In the genomic region with DNA sequence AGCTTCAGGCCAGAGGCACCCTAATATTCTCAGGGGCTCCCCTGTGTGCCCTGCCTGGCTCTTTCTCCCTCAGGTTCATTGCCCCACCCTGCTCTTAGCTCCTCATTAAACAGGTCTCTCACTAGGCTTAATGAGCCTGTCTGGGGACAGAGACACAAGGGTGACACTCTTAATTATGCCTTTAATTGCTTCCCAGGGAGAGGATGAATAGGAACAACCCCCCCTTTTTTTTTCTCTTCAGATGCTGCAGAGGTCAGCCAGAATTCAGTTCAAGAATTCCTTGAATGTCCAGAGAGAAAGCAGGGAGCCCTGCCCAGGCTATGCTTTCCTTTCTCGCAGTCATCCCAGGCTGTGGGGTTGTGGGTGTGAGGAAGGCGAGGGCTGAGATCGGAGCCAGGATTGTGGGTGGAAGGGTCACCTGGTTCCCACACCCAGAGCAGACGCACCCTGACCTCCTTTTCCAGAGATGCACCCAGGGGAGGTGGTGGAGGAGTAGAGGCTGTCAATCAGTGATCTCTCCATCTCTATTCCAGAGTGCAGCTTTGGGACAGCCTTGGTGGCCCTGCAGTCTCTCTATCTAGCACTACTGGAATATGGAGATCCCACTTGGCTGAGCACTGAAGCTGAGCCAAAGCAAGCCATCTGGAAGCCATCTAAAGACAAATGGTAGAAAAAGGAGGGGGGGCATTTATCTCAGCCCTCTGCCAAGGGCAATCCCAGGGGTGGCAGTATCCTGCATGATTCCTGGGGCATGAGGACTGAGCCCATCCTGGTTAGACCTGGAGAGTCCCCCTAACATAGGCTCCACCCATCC, we compare ENCODE assay signal across 9 mouse cellular contexts. TPM values are rescaled to one million over a fixed set of nuclear protein-coding genes. Genes with fewer than 3 reads are reported as not detected.
DNase-seq lines count a peak whose midpoint lies in the region; ATAC-seq and TF ChIP-seq lines count a peak whose summit lies in the region.
"Had no signal": no experiment of that assay in that cellular context is flagged by ENCODE, and none has a peak within 500 bp of the region (broad histone marks: within the 10 kb centered on the region; RNA-seq: fewer than 3 reads in every experiment).

No protein-coding gene starts in this region.

- 13% methylated on average over 4 of the region's 4 CpGs for WGBS in liver, adult 2 months
- WGBS in forebrain, embryonic 14.5 days, result 55% methylated on average over 4 of the region's 4 CpGs
- whole genome bisulfite sequencing in hindbrain, embryonic 15.5 days, result 54% methylated on average over 4 of the region's 4 CpGs
- 93% methylated on average over 4 of the region's 4 CpGs for WGBS in liver, embryonic 11.5 days

- peaks cover 42% of the 10 kb centered on the region for H3K4me1 ChIP-seq in liver, adult 2 months (ENCODE audit: control insufficient read depth, insufficient read depth, low read length)
- peaks cover 16% of the 10 kb centered on the region for H3K4me1 ChIP-seq in forebrain, embryonic 14.5 days (ENCODE audit: control insufficient read depth, insufficient read depth, low read length)
- H3K4me1 ChIP-seq in hindbrain, embryonic 15.5 days (replicated peaks), result peaks cover 36% of the 10 kb centered on the region
- peaks cover 5% of the 10 kb centered on the region; the same call in 1 of the 2 replicates for H3K4me1 ChIP-seq in liver, embryonic 11.5 days (replicated peaks; ENCODE audit: control insufficient read depth, insufficient read depth, low read length)

- H3K4me2 ChIP-seq in forebrain, embryonic 14.5 days (ENCODE audit: low read length), result no peak overlapping the region
- no peak overlapping the region for H3K4me2 ChIP-seq in hindbrain, embryonic 15.5 days
- no peak overlapping the region for H3K4me2 ChIP-seq in liver, embryonic 11.5 days
- H3K4me2 ChIP-seq: neural tube, embryonic 12.5 days had no signal

- peaks cover 7% of the 10 kb centered on the region; the same call in 1 of the 2 replicates for H3K36me3 ChIP-seq in liver, adult 2 months (ENCODE audit: control insufficient read depth, insufficient read depth, low read length)
- peaks cover 38% of the 10 kb centered on the region for H3K36me3 ChIP-seq in forebrain, embryonic 14.5 days (ENCODE audit: control insufficient read depth, insufficient read depth, low read length)
- peaks cover 30% of the 10 kb centered on the region for H3K36me3 ChIP-seq in hindbrain, embryonic 15.5 days
- H3K36me3 ChIP-seq in liver, embryonic 11.5 days (ENCODE audit: control insufficient read depth, insufficient read depth, low read length), result peaks cover 29% of the 10 kb centered on the region

- H3K4me3 ChIP-seq in liver, adult 2 months (ENCODE audit: insufficient read depth, low read depth, low read length), result no peak overlapping the region
- no peak overlapping the region for H3K4me3 ChIP-seq in forebrain, embryonic 14.5 days (ENCODE audit: low read depth, low read length)
- H3K4me3 ChIP-seq in hindbrain, embryonic 15.5 days, result no peak overlapping the region
- no peak overlapping the region for H3K4me3 ChIP-seq in liver, embryonic 11.5 days (ENCODE audit: low read depth, low read length)
- H3K4me3 ChIP-seq: neural tube, embryonic 12.5 days had no signal

- ATAC-seq in forebrain, embryonic 14.5 days, result peak; percentile 56; the same call in 1 of the 2 replicates
- peak; percentile 57; the same call in 1 of the 2 replicates for ATAC-seq in hindbrain, embryonic 15.5 days (ENCODE audit: low FRiP score, low read depth)
- ATAC-seq in liver, embryonic 11.5 days (replicated peaks; ENCODE audit: low FRiP score), result no peak

- TF ChIP-seq CTCF in liver, adult 2 months (IDR thresholded peaks at IDR 0.05; ENCODE audit: low read depth, low read length), result no peak

- peaks cover 15% of the 10 kb centered on the region; the same call in 1 of the 2 replicates for H3K79me2 ChIP-seq in liver, adult 2 months (ENCODE audit: control insufficient read depth, insufficient read depth, low read length)

- TF ChIP-seq POLR2A in liver, adult 2 months (IDR thresholded peaks at IDR 0.05; ENCODE audit: extremely low read depth, insufficient read depth, low read length), result no peak

- no peaks in the 10 kb centered on the region for H3K27me3 ChIP-seq in liver, adult 2 months (ENCODE audit: control insufficient read depth, insufficient read depth, low read length)
- H3K27me3 ChIP-seq in forebrain, embryonic 14.5 days (replicated peaks; ENCODE audit: control insufficient read depth, insufficient read depth, low read length), result no peaks in the 10 kb centered on the region
- no peaks in the 10 kb centered on the region for H3K27me3 ChIP-seq in hindbrain, embryonic 15.5 days
- H3K27me3 ChIP-seq in liver, embryonic 11.5 days (replicated peaks; ENCODE audit: control insufficient read depth, insufficient read depth, low read length), result no peaks in the 10 kb centered on the region
- H3K27me3 ChIP-seq: neural tube, embryonic 12.5 days had no signal

- peak overlapping the region; percentile 11; the same call in 1 of the 2 replicates for H3K27ac ChIP-seq in liver, adult 2 months (replicated peaks; ENCODE audit: insufficient read depth, low read depth, low read length)
- H3K27ac ChIP-seq in forebrain, embryonic 14.5 days (ENCODE audit: low read depth, low read length), result peak overlapping the region; percentile 58; the same call in 1 of the 2 replicates
- 0 out of 2 replicates have a peak overlapping the region, but pooled peaks have one; percentile 7 for H3K27ac ChIP-seq in hindbrain, embryonic 15.5 days (replicated peaks)
- no peak overlapping the region for H3K27ac ChIP-seq in liver, embryonic 11.5 days (ENCODE audit: low read depth, low read length)
- H3K27ac ChIP-seq: neural tube, embryonic 12.5 days had no signal

- no peak overlapping the region for H3K9ac ChIP-seq in liver, adult 2 months (ENCODE audit: low read depth, low read length)
- H3K9ac ChIP-seq in forebrain, embryonic 14.5 days (ENCODE audit: low read length), result no peak overlapping the region
- no peak overlapping the region for H3K9ac ChIP-seq in hindbrain, embryonic 15.5 days
- no peak overlapping the region for H3K9ac ChIP-seq in liver, embryonic 11.5 days (ENCODE audit: low read depth, low read length)
- H3K9ac ChIP-seq: neural tube, embryonic 12.5 days had no signal

- DNase-seq in liver, adult 2 months (ENCODE audit: extremely low read depth, low read depth, low spot score), result peak; percentile 57
- no peak for DNase-seq in liver
- DNase-seq in forebrain, embryonic 14.5 days (ENCODE audit: low spot score), result peak; percentile 60
- peak; percentile 91 for DNase-seq in retina, postnatal 1 day
- no peak for DNase-seq in cerebellum, adult 11 months
- no peak for DNase-seq in testis, postnatal 14 days (ENCODE audit: low spot score)
- no peak for DNase-seq in liver, embryonic 11.5 days (ENCODE audit: low spot score)

- no peaks in the 10 kb centered on the region for H3K9me3 ChIP-seq in forebrain, embryonic 14.5 days (replicated peaks; ENCODE audit: control insufficient read depth, low read length)
- H3K9me3 ChIP-seq in hindbrain, embryonic 15.5 days, result no peaks in the 10 kb centered on the region
- no peaks in the 10 kb centered on the region for H3K9me3 ChIP-seq in liver, embryonic 11.5 days (ENCODE audit: control insufficient read depth, low read length)
- H3K9me3 ChIP-seq: neural tube, embryonic 12.5 days had no signal

RNA-seq across cellular contexts. Expression of a gene that starts 15.6 kb away (rescaled TPM):
- 6.0 and 9.9 TPM in 2 replicates for total RNA-seq in liver, adult 2 months (2014; rRNA removed)
- polyA plus RNA-seq in liver, adult 2 months (2012; rRNA removed), result 2.9 and 3.0 TPM in 2 replicates
- polyA plus RNA-seq in forebrain, embryonic 14.5 days (2014; fragmentation: Nextera tagmentation; extraction: Ambion mirVana), result not detected in 2 replicates
- 0.29 and 0.49 TPM in 2 replicates for polyA plus RNA-seq in hindbrain, embryonic 15.5 days (2015; fragmentation: Nextera tagmentation; extraction: Ambion mirVana)
- polyA plus RNA-seq in liver, embryonic 11.5 days (2014; fragmentation: Nextera tagmentation; extraction: Ambion mirVana), result 0.18 and 0.29 TPM in 2 replicates

RNA-seq across cellular contexts. Expression of a gene that starts 26.2 kb away (rescaled TPM):
- total RNA-seq in liver, adult 2 months (2014; rRNA removed), result 25.2 and 36.7 TPM in 2 replicates
- polyA plus RNA-seq in liver, adult 2 months (2012; rRNA removed), result 32.7 and 32.9 TPM in 2 replicates
- 52.4 and 61.5 TPM in 2 replicates for polyA plus RNA-seq in forebrain, embryonic 14.5 days (2014; fragmentation: Nextera tagmentation; extraction: Ambion mirVana)
- 67.5 and 71.7 TPM in 2 replicates for polyA plus RNA-seq in hindbrain, embryonic 15.5 days (2015; fragmentation: Nextera tagmentation; extraction: Ambion mirVana)
- polyA plus RNA-seq in liver, embryonic 11.5 days (2014; fragmentation: Nextera tagmentation; extraction: Ambion mirVana), result 26.0 and 29.5 TPM in 2 replicates

RNA-seq across cellular contexts. Expression of a gene that starts 41.2 kb away (rescaled TPM):
- 4.1 and 5.0 TPM in 2 replicates for total RNA-seq in liver, adult 2 months (2014; rRNA removed)
- polyA plus RNA-seq in liver, adult 2 months (2012; rRNA removed), result 3.3 and 4.5 TPM in 2 replicates
- polyA plus RNA-seq in forebrain, embryonic 14.5 days (2014; fragmentation: Nextera tagmentation; extraction: Ambion mirVana), result 27.0 and 28.4 TPM in 2 replicates
- polyA plus RNA-seq in hindbrain, embryonic 15.5 days (2015; fragmentation: Nextera tagmentation; extraction: Ambion mirVana), result 23.5 and 24.2 TPM in 2 replicates
- polyA plus RNA-seq in liver, embryonic 11.5 days (2014; fragmentation: Nextera tagmentation; extraction: Ambion mirVana), result 22.4 and 22.9 TPM in 2 replicates

RNA-seq across cellular contexts. Expression of a gene that starts 41.5 kb away (rescaled TPM):
- 4.5 and 5.6 TPM in 2 replicates for total RNA-seq in liver, adult 2 months (2014; rRNA removed)
- 15.2 and 16.4 TPM in 2 replicates for polyA plus RNA-seq in liver, adult 2 months (2012; rRNA removed)
- 53.2 and 53.7 TPM in 2 replicates for polyA plus RNA-seq in forebrain, embryonic 14.5 days (2014; fragmentation: Nextera tagmentation; extraction: Ambion mirVana)
- polyA plus RNA-seq in hindbrain, embryonic 15.5 days (2015; fragmentation: Nextera tagmentation; extraction: Ambion mirVana), result 41.4 and 43.8 TPM in 2 replicates
- 58.7 and 62.3 TPM in 2 replicates for polyA plus RNA-seq in liver, embryonic 11.5 days (2014; fragmentation: Nextera tagmentation; extraction: Ambion mirVana)

Comparison
In these comparisons a context has a peak if more than half of its experiments do, and no peak if none do; other contexts are left out.
1. DNase-seq: peak in liver, adult 2 months (single experiment), forebrain, embryonic 14.5 days (single experiment) and retina, postnatal 1 day (single experiment); none in liver (single experiment), cerebellum, adult 11 months (single experiment), testis, postnatal 14 days (single experiment) and liver, embryonic 11.5 days (single experiment).